Mouse (Mus musculus): Measurements from ENCODE around the gene Kidins220.

Gene Kidins220

GRCm38 (mm10) chr12:24974446-24975114 lies at the start of gene Kidins220:
Kidins220 (plus strand) TSS chr12:24974925.
- DNase-seq (ENCODE audit: low read depth): peak; percentile 96

- no peak for DNase-seq (ENCODE audit: low read depth)
Measured at GRCm38 (mm10) chr12:24925276-24925675, 49.4 kb upstream of the Kidins220 start.

- DNase-seq (ENCODE audit: low read depth): no peak
Measured at GRCm38 (mm10) chr12:24925684-24926083, 49.0 kb upstream of the Kidins220 start.

- DNase-seq (ENCODE audit: low read depth): no peak
Measured at GRCm38 (mm10) chr12:24928051-24928748, 46.5 kb upstream of the Kidins220 start.

GRCm38 (mm10) chr12:24929043-24929442 lies 45.7 kb upstream of the Kidins220 start:
- no peak for DNase-seq (ENCODE audit: low read depth)

GRCm38 (mm10) chr12:24930760-24931159 lies 44.0 kb upstream of the Kidins220 start:
- no peak for DNase-seq (ENCODE audit: low read depth)

- no peak for DNase-seq (ENCODE audit: low read depth)
Measured at GRCm38 (mm10) chr12:24932120-24932519, 42.6 kb upstream of the Kidins220 start.

- DNase-seq (ENCODE audit: low read depth): no peak
Measured at GRCm38 (mm10) chr12:24933206-24933775, 41.4 kb upstream of the Kidins220 start.

GRCm38 (mm10) chr12:24933996-24934395 lies 40.7 kb upstream of the Kidins220 start:
- no peak for DNase-seq (ENCODE audit: low read depth)

- DNase-seq (ENCODE audit: low read depth): no peak
Measured at GRCm38 (mm10) chr12:24936281-24936680, 38.4 kb upstream of the Kidins220 start.

GRCm38 (mm10) chr12:24939372-24939771 lies 35.4 kb upstream of the Kidins220 start:
- no peak for DNase-seq (ENCODE audit: low read depth)

GRCm38 (mm10) chr12:24942619-24943287 lies 32.0 kb upstream of the Kidins220 start:
- no peak for DNase-seq (ENCODE audit: low read depth)

- no peak for DNase-seq (ENCODE audit: low read depth)
Measured at GRCm38 (mm10) chr12:24943427-24943826, 31.3 kb upstream of the Kidins220 start.

GRCm38 (mm10) chr12:24944597-24944996 lies 30.1 kb upstream of the Kidins220 start:
- DNase-seq (ENCODE audit: low read depth): no peak

- no peak for DNase-seq (ENCODE audit: low read depth)
Measured at GRCm38 (mm10) chr12:24947065-24947464, 27.7 kb upstream of the Kidins220 start.

- DNase-seq (ENCODE audit: low read depth): peak; percentile 49
Measured at GRCm38 (mm10) chr12:24948344-24948743, 26.4 kb upstream of the Kidins220 start.

- no peak for DNase-seq (ENCODE audit: low read depth)
Measured at GRCm38 (mm10) chr12:24950376-24951046, 24.2 kb upstream of the Kidins220 start.

- peak; percentile 68 for DNase-seq (ENCODE audit: low read depth)
Measured at GRCm38 (mm10) chr12:24952147-24952546, 22.6 kb upstream of the Kidins220 start.

GRCm38 (mm10) chr12:24955137-24955536 lies 19.6 kb upstream of the Kidins220 start:
- DNase-seq (ENCODE audit: low read depth): no peak

GRCm38 (mm10) chr12:24958526-24958925 lies 16.2 kb upstream of the Kidins220 start:
- no peak for DNase-seq (ENCODE audit: low read depth)

GRCm38 (mm10) chr12:24961821-24962220 lies 12.9 kb upstream of the Kidins220 start:
- DNase-seq (ENCODE audit: low read depth): no peak

- DNase-seq (ENCODE audit: low read depth): no peak
Measured at GRCm38 (mm10) chr12:24962362-24962967, 12.3 kb upstream of the Kidins220 start.
